Mouse (Mus musculus): ENCODE measurements around the gene 4930474N05Rik.

The 4930474N05Rik gene

DNA sequence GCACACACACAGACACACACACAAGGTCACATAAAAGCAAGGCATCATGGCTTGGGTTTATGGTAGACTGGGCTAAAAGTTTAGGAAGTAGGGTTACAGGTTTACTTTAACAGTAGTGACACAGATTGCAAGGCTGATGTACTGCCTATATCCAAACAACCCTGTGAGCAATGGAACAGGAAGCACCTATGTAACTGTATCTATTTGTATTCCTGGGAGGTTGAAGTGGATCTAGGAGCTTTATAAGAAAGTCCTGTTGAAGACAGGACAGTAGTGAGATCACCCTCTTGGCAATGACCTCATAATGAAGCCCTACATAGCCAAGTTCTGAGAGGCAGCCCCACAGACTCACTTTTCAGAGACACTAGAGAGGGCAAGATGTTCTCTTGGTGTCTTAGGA, at the start of gene 4930474N05Rik:
Gene 4930474N05Rik, plus strand, starts transcription at position 301 of the 400 bp plus-strand sequence.
- no peak for DNase-seq (ENCODE audit: low spot score in 2 of 2)

DNA sequence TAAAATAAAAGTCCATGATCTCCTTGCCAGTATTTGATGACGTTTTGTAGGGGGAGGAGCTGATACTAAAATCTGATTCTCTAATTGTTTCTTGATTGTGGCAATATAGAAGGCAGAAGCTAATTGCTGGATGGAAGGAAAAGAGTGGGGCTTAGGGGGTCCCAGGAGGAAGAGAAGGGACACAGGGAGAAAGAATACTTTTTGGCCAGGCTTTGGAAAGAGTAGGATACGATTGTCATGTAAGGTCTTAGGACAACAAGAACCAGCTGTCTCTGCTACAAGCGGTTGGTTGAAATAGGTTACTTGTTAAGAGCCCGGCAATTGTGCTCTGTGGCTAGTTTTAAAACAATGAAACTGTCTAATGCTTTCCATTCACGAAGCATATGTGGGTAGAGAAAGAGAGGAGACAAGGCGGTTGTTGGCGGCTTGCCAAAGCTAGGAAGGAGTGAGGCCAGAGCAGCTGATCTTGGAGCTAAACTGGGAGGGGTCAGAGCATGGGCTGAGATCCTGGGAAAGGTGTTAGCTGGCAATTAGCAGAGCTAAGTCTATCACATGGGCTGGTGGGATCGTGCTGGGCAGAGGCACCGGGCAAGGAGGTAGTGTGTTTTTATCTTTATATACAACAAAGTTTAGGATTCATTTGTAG, 45.8 kb upstream of the 4930474N05Rik start:
- DNase-seq (ENCODE audit: low spot score in 2 of 2), result peak; percentile 47 to 62

DNA sequence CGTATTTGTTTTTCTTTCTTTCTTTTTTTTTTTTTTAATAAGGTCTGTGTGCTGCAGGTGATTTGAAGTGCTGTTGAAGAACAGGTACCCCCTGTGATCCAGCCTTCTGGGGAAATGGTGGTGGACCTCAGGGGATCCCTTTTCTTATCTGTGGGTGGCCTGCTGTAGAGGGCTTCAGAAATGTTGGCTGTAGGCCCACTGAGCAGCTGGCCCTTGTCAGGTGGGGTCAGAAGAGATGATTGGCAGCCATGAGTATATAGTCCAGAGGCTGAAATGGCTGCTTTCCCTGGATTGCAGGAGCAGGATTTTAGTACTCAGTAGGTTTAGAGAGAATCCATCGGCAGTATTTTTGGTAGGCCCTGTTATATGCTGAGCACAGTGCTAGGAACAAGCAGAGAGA, 41.4 kb upstream of the 4930474N05Rik start:
- DNase-seq (ENCODE audit: low spot score in 2 of 2), result no peak

DNA sequence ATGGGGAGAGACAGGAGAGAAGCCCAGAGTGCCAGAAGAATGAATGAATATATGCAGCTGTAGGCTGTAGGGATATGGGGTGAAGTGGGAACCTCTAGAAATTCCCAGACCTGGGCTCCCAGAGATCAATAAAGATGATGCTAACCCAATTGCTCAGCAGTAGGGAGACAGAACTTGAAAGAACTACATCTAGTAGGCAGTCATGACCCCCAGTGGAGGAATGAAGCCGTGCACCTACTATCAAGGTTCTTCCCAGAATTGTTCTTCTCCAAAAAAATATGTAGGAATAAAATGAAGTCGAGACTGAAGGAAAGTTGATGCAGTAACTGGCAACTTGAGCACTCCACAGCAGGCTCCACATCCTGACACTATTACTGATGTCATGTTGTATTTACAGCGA, 3.8 kb downstream of the 4930474N05Rik start:
- no peak for DNase-seq (ENCODE audit: low spot score in 2 of 2)

DNA sequence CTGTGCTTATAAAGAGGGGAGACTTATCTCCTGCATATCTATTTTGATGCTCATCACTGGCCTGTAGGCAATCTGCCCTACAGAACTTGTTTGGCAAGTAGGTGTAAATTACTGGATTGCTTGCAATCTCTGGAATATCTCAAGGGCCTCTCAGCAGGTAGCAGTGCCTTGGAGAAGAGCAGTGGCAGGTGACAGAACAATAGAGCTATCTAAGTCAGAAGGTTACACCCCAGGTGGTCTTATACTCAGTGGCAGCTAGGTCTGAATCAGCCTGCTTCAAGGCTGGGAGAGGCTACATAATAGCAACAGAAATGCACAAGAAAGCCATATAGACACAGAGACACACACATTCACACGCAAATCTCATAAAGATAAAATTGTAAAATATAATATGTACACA, 4.9 kb downstream of the 4930474N05Rik start:
- no peak for DNase-seq (ENCODE audit: low spot score in 2 of 2)

DNA sequence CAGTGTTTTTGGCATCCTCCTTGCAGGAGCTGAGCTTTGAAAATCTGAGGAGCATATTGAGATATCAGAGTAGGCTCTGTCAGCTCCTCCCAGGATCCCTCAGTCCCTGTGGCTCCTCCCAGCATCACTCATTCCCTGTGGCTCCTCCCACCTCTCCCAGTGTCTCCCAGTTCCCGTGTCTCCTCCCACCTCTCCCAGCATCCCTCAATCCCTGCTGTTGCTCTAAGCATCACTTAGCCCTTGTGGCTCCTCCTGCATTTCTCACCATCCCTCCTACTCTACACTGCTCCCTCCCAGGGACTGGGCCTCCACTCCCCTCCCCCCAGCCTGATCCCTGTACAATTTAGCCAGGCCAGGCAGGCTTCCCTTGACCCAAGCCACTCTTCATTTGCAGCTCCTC, 6.0 kb downstream of the 4930474N05Rik start:
- no peak for DNase-seq (ENCODE audit: low spot score in 2 of 2)

DNA sequence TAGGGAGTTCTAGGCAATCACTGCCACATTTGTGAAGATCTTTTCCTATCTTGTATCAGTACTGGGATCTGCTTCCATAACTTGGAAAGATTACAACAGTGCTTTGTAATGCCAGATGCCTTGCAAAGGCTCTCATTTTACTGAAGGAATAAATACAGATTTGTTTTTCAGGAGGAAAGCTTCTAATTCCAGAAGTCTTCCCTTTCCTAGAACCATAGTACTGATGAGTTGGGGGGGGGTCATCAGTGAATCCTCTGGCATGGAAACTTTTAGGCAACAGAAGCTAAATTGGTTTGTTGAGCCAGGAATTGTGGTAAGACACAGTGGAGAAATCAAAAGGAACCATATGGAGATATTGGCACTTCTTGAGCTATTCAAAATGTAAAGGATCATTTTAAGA, 19.8 kb downstream of the 4930474N05Rik start:
- DNase-seq (ENCODE audit: low spot score in 2 of 2), result no peak

DNA sequence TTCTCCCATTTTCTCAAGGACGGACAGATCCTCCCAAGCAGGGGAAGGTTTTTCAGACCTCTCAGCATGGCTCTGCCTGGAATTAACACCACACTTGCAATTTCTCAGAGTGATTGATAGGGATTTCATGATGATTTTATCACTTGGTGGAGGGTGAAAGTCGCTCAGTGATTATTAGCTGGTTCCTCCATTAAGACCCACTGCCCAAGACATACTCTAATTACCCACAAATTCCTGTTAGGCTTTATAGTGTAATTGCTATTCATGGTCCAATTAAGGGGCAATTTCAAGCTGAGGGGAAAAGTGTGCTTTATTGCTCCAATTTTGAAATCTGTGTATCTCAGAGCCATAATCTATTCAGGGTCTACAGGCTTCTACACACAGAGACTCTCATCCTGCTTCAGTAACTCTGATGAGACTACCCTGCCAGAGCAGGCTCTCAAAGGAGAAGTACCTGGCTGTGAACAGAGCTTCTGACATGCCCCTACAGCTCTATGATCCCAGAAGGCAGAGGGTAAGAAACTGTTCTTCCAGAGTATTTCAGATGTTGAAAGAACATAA, 29.1 kb downstream of the 4930474N05Rik start:
- no peak for DNase-seq (ENCODE audit: low spot score in 2 of 2)

DNA sequence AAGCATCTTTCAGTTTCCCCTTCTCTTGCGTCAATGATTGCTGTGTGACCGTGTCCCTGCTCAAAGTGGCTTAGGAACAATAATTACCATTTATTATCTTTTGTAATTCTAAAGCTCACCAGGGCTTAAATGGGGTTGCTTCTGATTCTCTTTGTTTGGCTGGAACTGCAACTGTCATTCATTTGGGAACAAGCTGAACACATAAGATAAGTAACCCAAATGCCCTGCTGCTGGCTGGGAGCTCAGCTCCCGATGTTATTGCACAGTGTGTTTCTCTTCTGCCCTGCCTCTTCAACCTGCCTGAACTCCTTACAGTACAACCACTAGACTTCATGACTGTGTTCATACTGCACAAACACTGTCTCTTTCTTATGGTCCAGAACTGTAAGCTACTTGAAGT, 41.0 kb downstream of the 4930474N05Rik start:
- DNase-seq (ENCODE audit: low spot score in 2 of 2), result no peak

DNA sequence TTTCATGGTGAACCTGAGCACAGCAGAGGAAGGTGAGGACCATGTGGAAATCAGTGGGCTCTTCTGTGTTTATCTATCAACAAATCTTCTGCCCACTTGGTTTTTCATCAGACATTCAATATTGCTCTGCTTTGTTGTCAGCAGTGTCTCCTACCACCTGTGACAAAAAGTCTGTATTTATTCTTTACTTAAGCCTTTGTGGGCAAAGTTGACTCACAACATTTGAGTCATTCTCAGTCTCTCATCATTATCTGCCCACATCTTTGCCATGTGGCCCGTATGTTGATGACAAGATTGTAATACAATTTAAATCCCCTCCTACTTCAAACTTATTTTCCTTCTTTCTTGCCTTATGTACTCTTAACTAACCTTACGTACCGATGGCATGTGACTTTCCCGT, 43.0 kb downstream of the 4930474N05Rik start:
- no peak for DNase-seq (ENCODE audit: low spot score in 2 of 2)

DNA sequence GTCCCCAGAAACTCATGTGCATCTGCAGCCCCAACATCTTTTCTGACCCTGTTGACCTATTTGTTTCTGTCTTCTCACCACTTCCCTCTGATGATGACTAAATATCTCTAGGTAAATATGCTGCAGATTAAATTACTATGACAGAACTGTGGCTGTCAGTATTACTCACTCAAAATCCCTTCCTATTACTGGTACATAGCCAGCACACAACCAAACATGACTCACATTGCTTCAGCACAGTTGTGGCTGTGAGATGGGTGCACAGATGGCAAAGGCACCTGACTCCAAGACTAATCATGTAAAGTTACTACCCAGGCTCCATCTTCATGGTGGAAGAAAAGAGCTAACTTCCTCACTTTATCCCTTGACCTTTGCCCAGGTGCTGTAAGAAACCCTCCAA, 50.5 kb downstream of the 4930474N05Rik start:
- no peak for DNase-seq (ENCODE audit: low spot score in 2 of 2)
